Mouse (Mus musculus): ENCODE data around the gene Net1. TPM values are rescaled to one million over a fixed set of nuclear protein-coding genes. Genes with fewer than 3 reads are reported as not detected.

Net1 gene
- polyA plus RNA-seq, 1 experiment, result 64.6 TPM

DNA sequence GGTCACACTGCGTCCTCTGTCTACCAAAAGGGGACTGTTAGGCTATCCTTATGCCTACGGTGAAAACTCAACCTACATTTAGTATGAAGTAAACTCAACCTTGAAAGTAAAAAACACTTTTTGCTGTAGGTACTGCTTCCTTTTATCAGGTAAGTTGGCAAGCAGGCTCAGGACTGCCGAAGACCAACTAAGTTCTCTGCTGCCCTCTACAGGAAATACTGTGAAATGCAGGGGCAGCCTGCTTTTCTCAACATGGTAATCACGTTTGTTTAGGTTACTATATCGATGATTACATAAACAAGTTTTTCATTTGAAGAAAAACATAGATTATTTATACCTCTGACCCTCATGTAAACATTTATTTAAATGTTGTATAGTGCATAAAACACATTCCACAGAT lies 21.1 kb downstream of the Net1 start:
- peak overlapping the region; percentile 96 for H3K27ac ChIP-seq (ENCODE audit: insufficient read depth, low read depth, low read length)
- WGBS, result 12% methylated on average over 5 of the region's 5 CpGs
- TF ChIP-seq CTCF (IDR thresholded peaks at IDR 0.05; ENCODE audit: extremely low read depth, insufficient read length, insufficient replicate concordance, low read depth, low read length) (peak; percentile 64; the same call in 1 of the 2 replicates), POLR2A (IDR thresholded peaks at IDR 0.05; ENCODE audit: low read depth, low read length) (no peak)

GRCm38 (mm10) chr13:3896032-3896431 lies 22.0 kb downstream of the Net1 start:
- Histone ChIP-seq H3K27ac (ENCODE audit: insufficient read depth, low read depth, low read length) (peak overlapping the region; percentile 96), H3K27me3 (ENCODE audit: control insufficient read depth, insufficient read depth, low read length) (no peaks in the 10 kb centered on the region), H3K4me3 (ENCODE audit: low read depth, low read length) (no peak overlapping the region), H3K36me3 (ENCODE audit: control insufficient read depth, insufficient read depth, low read length) (no peaks in the 10 kb centered on the region), H3K4me1 (ENCODE audit: control insufficient read depth, insufficient read depth, insufficient read length, low read length) (peaks cover 18% of the 10 kb centered on the region; the same call in 1 of the 2 replicates)
- WGBS, result 58% methylated on average over 6 of the region's 6 CpGs
- TF ChIP-seq POLR2A (IDR thresholded peaks at IDR 0.05; ENCODE audit: low read depth, low read length) (no peak), CTCF (IDR thresholded peaks at IDR 0.05; ENCODE audit: extremely low read depth, insufficient read length, insufficient replicate concordance, low read depth, low read length) (no peak)

More for the DNA sequence above, 21.1 kb downstream of the Net1 start:
- no peaks in the 10 kb centered on the region for H3K36me3 ChIP-seq (ENCODE audit: control insufficient read depth, insufficient read depth, low read length)
- no peaks in the 10 kb centered on the region for H3K27me3 ChIP-seq (ENCODE audit: control insufficient read depth, insufficient read depth, low read length)
- H3K4me3 ChIP-seq (ENCODE audit: low read depth, low read length), result no peak overlapping the region
- peaks cover 18% of the 10 kb centered on the region; the same call in 1 of the 2 replicates for H3K4me1 ChIP-seq (ENCODE audit: control insufficient read depth, insufficient read depth, insufficient read length, low read length)

- H3K36me3 ChIP-seq (ENCODE audit: control insufficient read depth, insufficient read depth, low read length), result no peaks in the 10 kb centered on the region
- no peak overlapping the region for H3K4me3 ChIP-seq (ENCODE audit: low read depth, low read length)
- TF ChIP-seq POLR2A (IDR thresholded peaks at IDR 0.05; ENCODE audit: low read depth, low read length), result peak; percentile 50; the same call in 1 of the 2 replicates
- no peak for TF ChIP-seq CTCF (IDR thresholded peaks at IDR 0.05; ENCODE audit: extremely low read depth, insufficient read length, insufficient replicate concordance, low read depth, low read length)
- H3K4me1 ChIP-seq (ENCODE audit: control insufficient read depth, insufficient read depth, insufficient read length, low read length), result peaks cover 18% of the 10 kb centered on the region; the same call in 1 of the 2 replicates
- no peaks in the 10 kb centered on the region for H3K27me3 ChIP-seq (ENCODE audit: control insufficient read depth, insufficient read depth, low read length)
- WGBS, result 29% methylated on average over 8 of the region's 8 CpGs
- H3K27ac ChIP-seq (ENCODE audit: insufficient read depth, low read depth, low read length), result peak overlapping the region; percentile 96
Observed at GRCm38 (mm10) chr13:3895397-3895980, 22.5 kb downstream of the Net1 start.

DNA sequence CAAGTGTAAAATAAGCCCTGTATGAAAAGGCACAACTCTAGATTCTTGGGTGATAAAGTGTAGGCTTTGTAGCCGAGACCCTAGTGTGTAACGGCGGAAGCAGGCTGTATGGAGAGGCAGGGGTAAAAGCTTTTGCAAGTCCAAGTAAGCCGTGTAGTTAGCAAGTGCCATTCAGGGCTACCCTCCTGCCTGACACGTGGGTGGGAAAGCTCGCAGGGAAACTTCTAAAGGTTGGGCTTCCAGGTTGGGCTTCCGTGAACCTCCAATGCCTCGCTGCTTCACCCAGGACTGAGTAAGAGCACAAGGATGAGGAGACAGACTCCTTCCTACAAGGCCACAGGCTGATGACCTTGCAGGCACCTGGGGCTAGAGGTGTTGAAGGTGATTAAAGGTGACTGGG lies 23.5 kb downstream of the Net1 start:
- Histone ChIP-seq H3K27me3 (ENCODE audit: control insufficient read depth, insufficient read depth, low read length) (no peaks in the 10 kb centered on the region), H3K4me3 (ENCODE audit: low read depth, low read length) (peak overlapping the region; percentile 25), H3K27ac (ENCODE audit: insufficient read depth, low read depth, low read length) (peak overlapping the region; percentile 96), H3K4me1 (ENCODE audit: control insufficient read depth, insufficient read depth, insufficient read length, low read length) (peaks cover 18% of the 10 kb centered on the region; the same call in 1 of the 2 replicates), H3K36me3 (ENCODE audit: control insufficient read depth, insufficient read depth, low read length) (peaks cover 6% of the 10 kb centered on the region)
- TF ChIP-seq POLR2A (IDR thresholded peaks at IDR 0.05; ENCODE audit: low read depth, low read length) (no peak), CTCF (IDR thresholded peaks at IDR 0.05; ENCODE audit: extremely low read depth, insufficient read length, insufficient replicate concordance, low read depth, low read length) (no peak)
- 64% methylated on average over 8 of the region's 8 CpGs for WGBS

DNA sequence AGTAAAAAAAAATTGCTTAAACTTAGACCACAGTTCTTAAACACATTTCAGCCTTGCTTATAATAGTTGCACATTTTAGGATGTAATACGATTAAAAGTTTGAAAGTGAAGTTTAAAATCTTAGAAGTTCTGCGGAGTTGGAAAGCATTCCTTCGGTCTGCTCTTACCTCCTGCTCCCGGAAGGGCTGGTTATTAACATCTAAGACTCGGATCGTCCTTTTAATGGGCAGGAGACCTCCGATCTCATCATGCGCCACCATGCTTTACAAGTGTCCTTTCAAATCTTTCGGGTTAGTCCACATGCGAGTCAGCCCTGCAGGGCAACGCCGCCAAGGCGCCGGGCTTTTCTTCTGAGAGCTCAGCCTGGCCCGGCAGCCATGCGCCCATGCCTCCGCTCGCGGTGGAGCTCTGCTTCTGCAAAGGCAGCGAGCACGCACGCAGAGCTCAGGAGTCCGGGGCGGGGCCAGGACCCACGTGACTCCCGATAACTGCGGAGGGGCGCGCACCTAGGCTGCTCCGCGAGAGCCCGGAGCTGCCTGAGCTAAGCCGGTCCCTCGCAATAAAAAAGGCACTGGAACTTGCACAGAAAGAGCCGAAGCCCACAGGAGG lies 24.8 kb downstream of the Net1 start:
- Histone ChIP-seq H3K27ac (ENCODE audit: insufficient read depth, low read depth, low read length) (peak overlapping the region; percentile 82), H3K36me3 (ENCODE audit: control insufficient read depth, insufficient read depth, low read length) (peaks cover 11% of the 10 kb centered on the region), H3K4me1 (ENCODE audit: control insufficient read depth, insufficient read depth, insufficient read length, low read length) (peaks cover 20% of the 10 kb centered on the region; the same call in 1 of the 2 replicates), H3K27me3 (ENCODE audit: control insufficient read depth, insufficient read depth, low read length) (no peaks in the 10 kb centered on the region), H3K4me3 (ENCODE audit: low read depth, low read length) (peak overlapping the region; percentile 75)
- WGBS, result under 1% methylated on average over 35 of the region's 35 CpGs
- TF ChIP-seq CTCF (IDR thresholded peaks at IDR 0.05; ENCODE audit: extremely low read depth, insufficient read length, insufficient replicate concordance, low read depth, low read length) (no peak), POLR2A (IDR thresholded peaks at IDR 0.05; ENCODE audit: low read depth, low read length) (peak; percentile 99)

DNA sequence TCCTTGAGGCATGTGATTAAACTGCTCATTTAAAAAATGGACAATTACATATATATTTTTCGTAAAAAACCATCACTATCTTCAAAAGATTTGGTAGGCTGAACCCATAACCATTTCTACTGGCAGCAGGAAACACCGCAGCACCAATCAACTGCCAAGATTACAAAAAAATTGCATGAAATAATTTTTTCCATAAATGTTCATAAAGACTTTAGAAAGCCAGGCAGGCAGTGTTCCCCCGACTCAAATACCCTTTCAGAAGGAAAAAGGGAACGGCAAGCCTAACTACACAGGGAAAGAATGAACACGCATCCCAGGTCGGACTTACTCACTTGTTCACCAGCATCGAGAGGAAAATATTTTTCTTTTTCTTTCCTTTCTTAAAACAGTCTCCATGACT lies 25.4 kb downstream of the Net1 start:
- TF ChIP-seq CTCF (IDR thresholded peaks at IDR 0.05; ENCODE audit: extremely low read depth, insufficient read length, insufficient replicate concordance, low read depth, low read length) (no peak), POLR2A (IDR thresholded peaks at IDR 0.05; ENCODE audit: low read depth, low read length) (no peak)
- peak overlapping the region; percentile 54; the same call in 1 of the 2 replicates for H3K4me3 ChIP-seq (ENCODE audit: low read depth, low read length)
- peak overlapping the region; percentile 90 for H3K27ac ChIP-seq (ENCODE audit: insufficient read depth, low read depth, low read length)

GRCm38 (mm10) chr13:3891479-3892087 lies 26.4 kb downstream of the Net1 start:
- WGBS, result 28% methylated on average over 8 of the region's 8 CpGs
- Histone ChIP-seq H3K27me3 (ENCODE audit: control insufficient read depth, insufficient read depth, low read length) (no peaks in the 10 kb centered on the region), H3K4me3 (ENCODE audit: low read depth, low read length) (peak overlapping the region; percentile 43; the same call in 1 of the 2 replicates), H3K36me3 (ENCODE audit: control insufficient read depth, insufficient read depth, low read length) (peaks cover 26% of the 10 kb centered on the region), H3K4me1 (ENCODE audit: control insufficient read depth, insufficient read depth, insufficient read length, low read length) (peaks cover 20% of the 10 kb centered on the region; the same call in 1 of the 2 replicates), H3K27ac (ENCODE audit: insufficient read depth, low read depth, low read length) (peak overlapping the region; percentile 90)
- TF ChIP-seq CTCF (IDR thresholded peaks at IDR 0.05; ENCODE audit: extremely low read depth, insufficient read length, insufficient replicate concordance, low read depth, low read length) (no peak), POLR2A (IDR thresholded peaks at IDR 0.05; ENCODE audit: low read depth, low read length) (no peak)

More for the DNA sequence above, 25.4 kb downstream of the Net1 start:
- peaks cover 20% of the 10 kb centered on the region; the same call in 1 of the 2 replicates for H3K4me1 ChIP-seq (ENCODE audit: control insufficient read depth, insufficient read depth, insufficient read length, low read length)
- H3K27me3 ChIP-seq (ENCODE audit: control insufficient read depth, insufficient read depth, low read length), result no peaks in the 10 kb centered on the region
- H3K36me3 ChIP-seq (ENCODE audit: control insufficient read depth, insufficient read depth, low read length), result peaks cover 17% of the 10 kb centered on the region
- WGBS, result 7% methylated on average over 7 of the region's 7 CpGs

All from small intestine, adult 2 months (tissue).